Mouse (Mus musculus) kidney, adult 2 months (tissue): Measurements from ENCODE around the gene Galp.
A peak's percentile ranks its signal among the peaks of the same experiment; 100 is the strongest.
"Not testable (repeated sequence)": the region's sequence is repeated elsewhere in the genome, so short reads cannot be mapped to it uniquely, and the experiment has no call there.

ENCODE experiments used
- CTCF ChIP-seq: fragments of 200-500 bp; conservative IDR thresholded peaks from 2 replicates; pipeline ENCODE4 v1.5.1; 2011; ENCODE audit warnings: low read depth, mild to moderate bottlenecking, control low read depth, low read length, moderate library complexity, mixed read lengths; ENCODE audit not compliant: insufficient read depth, insufficient read length
- POLR2A ChIP-seq: fragments of 200-500 bp; IDR thresholded peaks from one replicate; pipeline ENCODE4 v1.6.1; 2011; ENCODE audit warnings: low read depth, low read length, control low read depth

DNA sequence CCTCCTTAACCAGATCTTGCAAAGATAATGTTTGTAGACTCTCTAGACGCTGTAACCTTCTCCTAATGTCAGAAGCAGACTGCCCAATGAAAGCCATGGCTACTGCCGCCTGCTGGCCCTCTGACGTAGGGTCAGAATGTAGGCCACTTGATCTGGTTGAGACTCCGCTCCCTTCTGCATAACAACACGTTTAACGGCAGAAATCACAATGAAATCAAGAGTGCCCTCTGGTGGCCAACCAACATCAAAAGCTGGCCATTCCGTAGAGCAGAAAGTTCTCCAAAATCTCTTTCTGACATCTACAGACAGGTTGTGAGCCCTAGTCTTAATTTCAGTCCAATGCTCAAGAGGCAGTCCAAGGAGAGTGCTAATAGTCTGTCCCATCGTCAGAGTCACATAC, 31.6 kb downstream of the Galp start:
- TF ChIP-seq CTCF: peak; percentile 41; the same call in 1 of the 2 replicates
- not testable (repeated sequence) for TF ChIP-seq POLR2A
